Comparison of ENCODE assay signal across 7 mouse cellular contexts in genomic region chr15:81189061-81189460, GRCm38 (mm10). TPM values are rescaled to one million over a fixed set of nuclear protein-coding genes. Genes with fewer than 3 reads are reported as not detected.
DNase-seq lines count a peak whose midpoint lies in the region; ATAC-seq and TF ChIP-seq lines count a peak whose summit lies in the region.

No protein-coding gene starts in this region.

- no peak for TF ChIP-seq EP300 in stomach, postnatal 0 days (optimal IDR thresholded peaks at IDR 0.05)

- TF ChIP-seq CTCF in stomach, postnatal 0 days (IDR thresholded peaks at IDR 0.05; ENCODE audit: low read depth), result no peak

- 0 out of 2 replicates have a peak overlapping the region, but pooled peaks have one; percentile 90 for H3K9ac ChIP-seq in limb, embryonic 13.5 days
- H3K9ac ChIP-seq in stomach, postnatal 0 days (ENCODE audit: low read length), result peak overlapping the region; percentile 18; the same call in 1 of the 2 replicates

- peaks cover 16% of the 10 kb centered on the region; the same call in 1 of the 2 replicates for H3K36me3 ChIP-seq in limb, embryonic 13.5 days
- no peaks in the 10 kb centered on the region for H3K36me3 ChIP-seq in stomach, postnatal 0 days (ENCODE audit: control insufficient read depth, insufficient read depth, low read length)

- ATAC-seq in limb, embryonic 13.5 days (ENCODE audit: low FRiP score, low read depth), result no peak
- ATAC-seq in stomach, postnatal 0 days (ENCODE audit: low FRiP score, low TSS enrichment), result no peak

- peak overlapping the region; percentile 93 for H3K4me2 ChIP-seq in limb, embryonic 13.5 days (replicated peaks)
- peak overlapping the region; percentile 84 for H3K4me2 ChIP-seq in stomach, postnatal 0 days (replicated peaks; ENCODE audit: low read depth)

- no peaks in the 10 kb centered on the region for H3K27me3 ChIP-seq in limb, embryonic 13.5 days
- no peaks in the 10 kb centered on the region for H3K27me3 ChIP-seq in stomach, postnatal 0 days (ENCODE audit: control insufficient read depth, insufficient read depth, low read length)

- 86% methylated on average over 2 of the region's 2 CpGs for WGBS in limb, embryonic 13.5 days
- WGBS in stomach, postnatal 0 days, result 68% methylated on average over 2 of the region's 2 CpGs

- peaks cover 28% of the 10 kb centered on the region for H3K4me1 ChIP-seq in limb, embryonic 13.5 days
- H3K4me1 ChIP-seq in stomach, postnatal 0 days (replicated peaks; ENCODE audit: control insufficient read depth, insufficient read depth), result peaks cover 5% of the 10 kb centered on the region; the same call in 1 of the 2 replicates

- H3K9me3 ChIP-seq in limb, embryonic 13.5 days, result no peaks in the 10 kb centered on the region
- H3K9me3 ChIP-seq in stomach, postnatal 0 days (ENCODE audit: control insufficient read depth, low read length), result no peaks in the 10 kb centered on the region

- peak overlapping the region; percentile 95 for H3K4me3 ChIP-seq in limb, embryonic 13.5 days
- H3K4me3 ChIP-seq in stomach, postnatal 0 days (ENCODE audit: low read depth, low read length), result peak overlapping the region; percentile 95

- DNase-seq in lung, postnatal 10 days, result peak; percentile 11
- no peak for DNase-seq in lung, adult 18-20 months
- peak; percentile 42 for DNase-seq in gastrocnemius, postnatal 25 days
- no peak for DNase-seq in stomach, postnatal 0 days (ENCODE audit: low spot score)
- no peak for DNase-seq in cerebellum, postnatal 4 days (ENCODE audit: low spot score in 2 of 2)
- DNase-seq in spleen, postnatal 14 days (ENCODE audit: low spot score in 2 of 2), result no peak

- no peak overlapping the region for H3K27ac ChIP-seq in limb, embryonic 13.5 days
- H3K27ac ChIP-seq in stomach, postnatal 0 days (replicated peaks), result peak overlapping the region; percentile 30; the same call in 1 of the 2 replicates

RNA-seq across cellular contexts. Expression of gene Mrtfa, which starts 1.5 kb away (rescaled TPM):
- 10 to 100 TPM; 18.9 to 20.5 TPM for total RNA-seq in gastrocnemius, postnatal 25 days (2021)
- 22.4 and 25.8 TPM in 2 replicates for polyA plus RNA-seq in limb, embryonic 13.5 days (2015; fragmentation: Nextera tagmentation; extraction: Ambion mirVana)
- polyA plus RNA-seq in stomach, postnatal 0 days (2015; fragmentation: Nextera tagmentation; extraction: Ambion mirVana), result 12.6 and 14.3 TPM in 2 replicates

RNA-seq across cellular contexts. Expression of gene Mchr1, which starts 46.2 kb away (rescaled TPM):
- total RNA-seq in gastrocnemius, postnatal 25 days (2021), result 1 to 10 TPM; 2.4 to 3.6 TPM
- polyA plus RNA-seq in limb, embryonic 13.5 days (2015; fragmentation: Nextera tagmentation; extraction: Ambion mirVana), result 1.2 and 1.4 TPM in 2 replicates
- polyA plus RNA-seq in stomach, postnatal 0 days (2015; fragmentation: Nextera tagmentation; extraction: Ambion mirVana), result 3.0 and 4.9 TPM in 2 replicates

Comparison
In these comparisons a context has a peak if more than half of its experiments do, and no peak if none do; other contexts are left out.
1. DNase-seq: peak in lung, postnatal 10 days (single experiment) and gastrocnemius, postnatal 25 days (single experiment); none in lung, adult 18-20 months (0 of 2), stomach, postnatal 0 days (single experiment), cerebellum, postnatal 4 days (0 of 2) and spleen, postnatal 14 days (0 of 2).